Mouse (Mus musculus) erythroblast, adult 5-6 weeks (primary cell): Measurements from ENCODE around the gene Etv6. TPM values are rescaled to one million over a fixed set of nuclear protein-coding genes. Genes with fewer than 3 reads are reported as not detected.

Experiments used
- ATAC-seq: replicated peaks from 2 replicates; pipeline ENCODE4 v1.8.0; 2016; ENCODE audit warnings: moderate number of reproducible peaks, mild to moderate bottlenecking, moderate TSS enrichment, inconsistent platforms; ENCODE audit not compliant: poor library complexity, low FRiP score, severe bottlenecking
- total RNA-seq, 2 experiments: library from RNA; stranded (forward) in 1 of 2; stranded (reverse) in 1 of 2; fragments of 150-400 nt in 1 of 2; fragments of 200-764, 138-1000 nt in 1 of 2; gene quantifications; 2 replicates each; pipeline versions ENCODE4 v1.2.3 to v1.2.4; 2015 to 2017; ENCODE audit warnings: low replicate concordance in 2 of 2

Gene Etv6
- total RNA-seq, 2 experiments from 2014 or later, result 11.1 to 16.7 TPM

DNA sequence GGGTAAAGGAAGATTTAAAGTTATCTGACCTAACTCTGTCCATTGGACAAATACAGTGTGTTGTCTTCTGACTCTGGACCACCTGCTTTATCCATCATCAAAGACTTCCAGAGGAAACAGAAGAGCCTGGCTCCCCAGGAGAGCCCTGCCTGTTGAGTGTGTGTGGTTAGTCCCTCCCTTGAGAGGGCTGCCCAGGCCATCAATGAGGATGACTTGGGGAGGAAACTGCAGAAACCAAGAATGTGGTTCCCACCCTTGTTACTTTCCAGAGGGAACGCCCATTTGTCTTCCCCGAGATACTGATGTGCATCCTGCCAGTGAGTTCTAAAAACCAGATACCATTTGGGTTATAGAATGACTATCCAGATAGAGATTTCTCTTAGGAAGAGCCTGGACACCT lies 96.1 kb downstream of the Etv6 start:
- ATAC-seq, result no peak

DNA sequence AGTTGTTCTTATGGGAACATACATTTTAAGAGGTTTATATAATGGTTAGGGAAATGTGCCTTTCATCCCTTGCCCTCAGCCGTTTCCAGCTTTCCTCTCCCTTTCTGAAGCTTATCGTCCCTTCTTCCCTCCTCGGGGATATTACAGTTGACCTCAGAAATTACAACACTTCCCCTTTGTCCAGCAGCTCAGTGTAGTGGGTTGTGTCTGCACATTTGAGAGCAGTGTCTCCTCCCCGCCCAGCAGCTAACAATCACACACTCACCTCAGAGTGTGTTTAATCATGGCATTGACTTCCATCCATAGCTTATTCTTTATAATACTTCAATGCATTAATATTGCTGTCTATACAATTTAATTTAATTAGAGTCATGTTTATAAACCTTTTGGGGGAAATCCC lies 98.3 kb downstream of the Etv6 start:
- no peak for ATAC-seq

DNA sequence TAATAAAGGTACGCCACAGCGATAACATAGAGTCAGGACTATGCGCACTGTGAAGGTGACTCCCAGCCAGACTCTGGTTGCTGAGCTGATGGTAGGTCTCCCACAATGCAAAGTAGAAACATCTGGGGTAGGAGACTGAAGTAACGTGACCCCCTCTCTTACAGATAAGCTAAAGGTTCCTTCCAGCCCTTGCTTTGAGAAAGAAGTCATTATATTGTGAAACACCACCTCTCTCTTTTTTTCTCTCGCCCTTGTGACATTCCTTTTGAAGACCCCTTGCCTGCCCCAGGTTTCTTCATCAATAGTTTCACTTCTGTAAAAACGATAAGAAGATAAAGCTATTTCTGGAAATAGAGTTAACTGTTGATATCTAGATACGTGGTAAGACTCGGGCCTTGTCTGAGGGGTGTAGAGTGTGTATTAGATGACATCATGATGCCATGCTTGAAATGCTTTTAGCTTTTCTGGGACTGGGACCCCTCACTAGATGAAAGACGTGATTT lies 99.4 kb downstream of the Etv6 start:
- no peak for ATAC-seq

DNA sequence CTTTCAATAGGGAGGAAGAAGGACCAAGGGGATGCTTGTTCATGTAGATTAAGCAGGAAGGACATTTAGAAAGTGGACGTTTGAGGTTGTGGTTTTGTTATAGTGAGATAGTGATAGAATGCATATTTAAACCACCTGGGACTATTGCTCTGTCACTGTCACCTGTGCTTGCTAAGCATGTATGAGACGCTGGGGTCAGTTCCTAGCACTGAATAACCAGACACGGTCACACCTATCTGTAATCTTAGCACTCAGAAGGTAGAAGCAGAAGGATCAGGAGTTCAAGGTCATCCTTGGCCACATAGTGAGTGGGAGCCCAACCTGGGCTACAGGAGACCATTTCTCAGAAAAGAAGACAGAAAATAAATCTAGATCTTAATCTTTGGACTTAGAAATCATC lies 100.8 kb downstream of the Etv6 start:
- ATAC-seq, result no peak

DNA sequence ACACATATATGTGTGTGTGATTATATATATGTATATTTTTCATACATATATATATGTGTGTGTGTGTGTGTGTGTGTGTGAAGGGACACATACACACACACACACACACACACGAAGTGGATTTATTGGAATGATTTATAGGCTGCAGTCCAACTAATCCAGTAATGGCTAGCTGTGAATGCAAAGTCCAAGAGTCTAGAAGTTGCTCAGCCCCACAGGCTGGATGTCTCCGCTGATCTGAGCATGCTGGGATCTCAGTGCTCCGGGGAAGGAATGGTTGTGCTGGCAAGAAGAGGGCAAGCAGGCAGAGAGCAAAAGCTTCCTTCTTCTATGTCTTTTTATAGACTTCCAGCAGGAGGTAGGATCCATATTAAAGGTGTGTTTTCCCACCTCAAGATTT lies 103.9 kb downstream of the Etv6 start:
- no peak for ATAC-seq

DNA sequence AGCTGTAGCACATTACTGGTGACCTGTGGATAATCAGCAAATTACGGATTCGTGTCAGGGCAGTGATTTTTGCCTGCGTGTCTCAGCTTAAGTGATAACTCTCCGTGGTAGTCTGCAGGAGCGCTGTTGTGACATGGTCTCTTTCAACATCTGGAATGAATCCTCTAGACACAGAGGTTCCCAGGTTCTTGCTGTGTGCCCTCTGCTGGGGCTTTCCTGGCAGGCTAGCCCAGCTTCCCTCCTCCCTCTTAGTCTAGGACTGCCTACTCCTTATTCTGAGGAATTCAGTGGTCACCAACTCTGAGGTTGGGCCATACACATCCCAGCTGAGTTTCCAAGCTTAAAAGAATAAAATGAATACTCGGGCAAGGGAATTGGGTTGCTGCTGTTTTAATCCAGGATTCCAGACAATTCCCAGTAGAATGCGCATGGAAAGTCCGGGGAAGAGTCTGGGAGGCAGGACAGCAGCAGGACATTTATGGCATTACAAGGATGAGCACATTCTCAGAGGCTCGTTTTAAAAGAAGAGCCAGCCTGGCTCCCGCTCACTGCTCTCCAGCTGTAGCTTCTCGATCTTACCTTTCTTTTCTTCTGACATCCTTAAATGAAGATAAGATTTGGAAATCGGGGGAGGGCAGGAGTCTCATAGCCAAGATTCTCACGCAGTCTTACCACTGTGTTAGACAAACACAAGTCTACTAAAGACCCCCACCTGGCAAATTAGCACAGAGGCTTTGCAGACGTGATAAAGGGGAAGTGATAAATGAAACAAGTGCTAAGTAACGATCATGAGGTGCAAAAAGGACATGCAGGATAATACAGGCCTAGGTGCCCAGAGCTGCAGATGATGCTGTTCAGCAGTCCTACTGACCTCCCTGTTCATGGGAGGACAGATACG lies 105.5 kb downstream of the Etv6 start:
- no peak for ATAC-seq

GRCm38 (mm10) chr6:134141616-134142165 lies 106.2 kb downstream of the Etv6 start:
- ATAC-seq, result no peak

DNA sequence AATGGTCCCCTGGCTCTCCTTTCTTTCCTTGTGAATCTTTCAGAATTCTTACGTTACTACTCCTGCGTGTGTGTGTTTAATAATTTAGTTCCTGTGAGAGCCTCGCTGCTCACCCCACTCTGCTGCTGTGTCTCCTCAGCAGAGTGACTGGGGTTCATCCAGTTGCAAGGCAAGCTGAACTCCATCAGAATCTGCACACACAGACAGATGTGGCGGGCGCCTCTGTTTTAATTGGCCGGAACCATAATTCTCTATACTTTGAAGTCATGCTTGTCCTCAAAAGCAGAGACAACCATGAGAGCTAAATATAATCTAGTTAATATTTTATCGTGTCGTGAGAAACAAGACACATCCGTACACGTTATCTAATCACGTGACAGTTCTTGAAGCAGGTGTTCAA lies 107.2 kb downstream of the Etv6 start:
- ATAC-seq, result no peak

DNA sequence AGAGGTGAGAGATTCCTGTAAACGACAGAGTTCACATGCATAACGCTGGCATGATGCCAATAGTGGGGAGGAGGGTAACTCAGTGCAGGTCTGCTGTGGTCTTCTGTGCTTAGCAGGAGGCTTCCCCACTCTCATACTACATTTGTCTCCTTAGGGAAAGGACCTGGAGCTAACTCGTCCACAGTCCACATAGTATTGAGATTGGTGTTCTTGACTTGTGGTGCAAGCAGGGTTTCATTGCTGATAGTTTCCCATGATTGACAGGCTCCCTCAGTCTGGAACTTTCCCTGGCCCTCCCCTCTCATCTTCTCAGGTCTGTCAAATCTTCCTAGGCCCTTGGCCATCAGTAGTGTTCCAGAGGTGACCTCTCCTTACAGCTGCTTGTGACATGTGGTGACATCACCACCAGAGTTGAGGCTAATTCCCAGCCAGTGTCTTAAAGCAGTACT lies 108.2 kb downstream of the Etv6 start:
- no peak for ATAC-seq

- no peak for ATAC-seq
These were observed 109.0 kb downstream of the Etv6 start for GRCm38 (mm10) chr6:134144231-134145130.

GRCm38 (mm10) chr6:134147596-134148442 lies 112.3 kb downstream of the Etv6 start:
- ATAC-seq, result no peak

- ATAC-seq, result no peak
These were observed 113.0 kb downstream of the Etv6 start for GRCm38 (mm10) chr6:134148443-134148942.

- no peak for ATAC-seq
These were observed 114.1 kb downstream of the Etv6 start for GRCm38 (mm10) chr6:134149606-134150005.

- no peak for ATAC-seq
These were observed 115.7 kb downstream of the Etv6 start for GRCm38 (mm10) chr6:134151022-134151680.

- no peak for ATAC-seq
These were observed 116.5 kb downstream of the Etv6 start for GRCm38 (mm10) chr6:134151853-134152505.

GRCm38 (mm10) chr6:134152539-134152938 lies 117.0 kb downstream of the Etv6 start:
- ATAC-seq, result no peak

DNA sequence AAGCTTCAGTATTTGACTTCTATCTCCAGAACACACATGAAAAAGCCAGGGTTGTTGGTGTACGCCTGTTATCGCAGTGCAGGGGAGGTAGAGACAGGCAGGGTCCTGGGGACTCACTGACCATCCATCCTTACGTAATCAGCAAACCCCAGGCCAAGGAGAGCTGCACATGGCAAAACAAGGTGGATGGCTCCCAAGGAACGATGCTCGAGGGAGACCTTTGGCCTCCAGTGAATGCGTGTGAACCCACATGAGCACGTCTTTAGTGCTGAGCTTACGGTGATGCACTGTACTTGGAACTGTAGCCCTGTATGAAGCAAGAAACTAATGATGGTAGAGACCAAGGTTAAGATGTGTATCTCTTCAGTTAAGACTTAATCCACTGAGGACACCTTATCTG lies 119.2 kb downstream of the Etv6 start:
- no peak for ATAC-seq
